Mouse (Mus musculus) neutrophil, adult 5-6 weeks (primary cell): Measurements from ENCODE around the gene Olfr1238. TPM values are rescaled to one million over a fixed set of nuclear protein-coding genes. Genes with fewer than 3 reads are reported as not detected.

Experiments used
- ATAC-seq: fragments of 151-379, 151-347 bp; 2 replicates; pipeline ENCODE4 v1.8.0; 2017; ENCODE audit warnings: mild to moderate bottlenecking, moderate TSS enrichment; ENCODE audit not compliant: insufficient number of reproducible peaks, poor library complexity, low FRiP score, severe bottlenecking; ENCODE audit errors: extremely low read depth
- total RNA-seq: library from RNA; stranded (forward); fragments of 200-1000 nt; gene quantifications from 2 replicates; pipeline ENCODE4 v1.2.3, GENCODE M21; 2017

Olfr1238 gene
- total RNA-seq = not detected in 2 replicates

GRCm38 (mm10) chr2:89409576-89409975 is at the start of gene Olfr1238:
TSS of gene Olfr1238 (minus strand) at chr2:89409676.
- no peak for ATAC-seq

- no peak for ATAC-seq
These were observed 33.4 kb upstream of the Olfr1238 start, which contains the start of gene Olfr1240 for GRCm38 (mm10) chr2:89442900-89443299. TSS of gene Olfr1240 (minus strand) at chr2:89443000.

GRCm38 (mm10) chr2:89420307-89420706 is 10.8 kb upstream of the Olfr1238 start, which contains the start of gene Olfr1239:
TSS of gene Olfr1239 (minus strand) at chr2:89420407.
- no peak for ATAC-seq

- no peak for ATAC-seq
These were observed 5.1 kb upstream of the Olfr1238 start for GRCm38 (mm10) chr2:89414557-89414956.

GRCm38 (mm10) chr2:89400882-89401281 is 8.6 kb downstream of the Olfr1238 start:
- ATAC-seq = no peak

GRCm38 (mm10) chr2:89364765-89365164 is 44.7 kb downstream of the Olfr1238 start, which contains the start of gene Olfr1234:
TSS of gene Olfr1234 (minus strand) at chr2:89364865.
- no peak for ATAC-seq

Other genes starting within 250 kb of the Olfr1238 start
- gene Olfr1224-ps1, start 245.6 kb downstream of the Olfr1238 start, total RNA-seq = not detected in 2 replicates
- gene Olfr1225, start 235.0 kb downstream of the Olfr1238 start, total RNA-seq = not detected in 2 replicates
- gene Olfr1226, start 209.6 kb downstream of the Olfr1238 start, total RNA-seq = not detected in 2 replicates
- gene Olfr1228, start 155.6 kb downstream of the Olfr1238 start, total RNA-seq = not detected in 2 replicates
- 0.12 TPM in 1 of 2 replicates, not detected in the other for gene Olfr1229, start 121.7 kb downstream of the Olfr1238 start, total RNA-seq
- gene Olfr1230, start 112.4 kb downstream of the Olfr1238 start, total RNA-seq = not detected in 2 replicates
- gene Olfr1231, start 102.6 kb downstream of the Olfr1238 start, total RNA-seq = not detected in 2 replicates
- 1.0 TPM in 1 of 2 replicates, not detected in the other for gene Olfr1232, start 80.0 kb downstream of the Olfr1238 start, total RNA-seq
- gene Olfr1233, start 67.3 kb downstream of the Olfr1238 start, total RNA-seq = 0.12 TPM in 1 of 2 replicates, not detected in the other
- 0.23 TPM in 1 of 2 replicates, not detected in the other for gene Olfr1234, start 44.8 kb downstream of the Olfr1238 start, total RNA-seq
- not detected in 2 replicates for gene Olfr1239, start 10.7 kb upstream of the Olfr1238 start, total RNA-seq
- not detected in 2 replicates for gene Olfr1240, start 33.3 kb upstream of the Olfr1238 start, total RNA-seq
- gene Olfr1241, start 77.5 kb upstream of the Olfr1238 start, total RNA-seq = not detected in 2 replicates
- not detected in 2 replicates for gene Olfr1242, start 88.7 kb upstream of the Olfr1238 start, total RNA-seq
- not detected in 2 replicates for gene Olfr1243, start 121.8 kb upstream of the Olfr1238 start, total RNA-seq
- gene Olfr1245, start 168.8 kb upstream of the Olfr1238 start, total RNA-seq = not detected in 2 replicates
- 0.12 and 0.35 TPM in 2 replicates for gene Olfr1246, start 183.5 kb upstream of the Olfr1238 start, total RNA-seq
- gene Olfr1247, start 204.5 kb upstream of the Olfr1238 start, total RNA-seq = 0.12 TPM in 1 of 2 replicates, not detected in the other
- not detected in 2 replicates for gene Olfr1248, start 208.6 kb upstream of the Olfr1238 start, total RNA-seq
- not detected in 2 replicates for gene Olfr1249, start 225.3 kb upstream of the Olfr1238 start, total RNA-seq